ENCODE assay signal across 9 mouse cellular contexts in the genomic region with DNA sequence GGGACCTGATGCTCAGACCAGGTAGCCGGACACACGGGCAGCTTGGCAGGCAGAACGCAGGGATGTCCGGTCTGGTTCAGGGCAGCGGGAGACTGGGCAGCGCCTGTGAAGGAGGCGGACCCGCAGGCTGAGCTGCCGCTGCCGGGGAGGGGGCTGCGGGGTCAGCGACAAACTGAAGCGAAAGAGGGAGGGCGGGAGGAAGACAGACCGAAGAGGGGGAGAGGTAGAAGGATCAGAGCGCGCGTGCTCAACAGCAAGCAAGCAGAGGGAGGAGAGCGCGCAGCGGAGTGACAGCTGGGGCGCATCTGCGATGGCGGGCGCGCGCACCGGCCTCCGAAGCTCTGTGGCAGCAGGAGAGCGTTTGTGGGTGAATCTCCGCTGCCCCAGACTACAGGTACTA. TPM values are rescaled to one million over a fixed set of nuclear protein-coding genes. Genes with fewer than 3 reads are reported as not detected.
DNase-seq lines count a peak whose midpoint lies in the region; ATAC-seq lines count a peak whose summit lies in the region.
"Had no signal": no experiment of that assay in that cellular context is flagged by ENCODE, and none has a peak within 500 bp of the region (broad histone marks: within the 10 kb centered on the region; RNA-seq: fewer than 3 reads in every experiment).

A gene (minus strand): TSS at position 261 of the 400 bp plus-strand sequence.

- DNase-seq in heart, embryonic 10.5 days (ENCODE audit: low spot score), result no peak
- no peak for DNase-seq in heart, adult 9 months (ENCODE audit: low spot score in 2 of 2)
- peak; percentile 93 for DNase-seq in brain, adult 2 months (ENCODE audit: low read depth, low spot score)
- DNase-seq in forebrain, embryonic 14.5 days (ENCODE audit: low spot score), result peak; percentile 79
- DNase-seq in layer of hippocampus, postnatal 14 days (ENCODE audit: low spot score in 2 of 2), result peak in 1 of 2 experiments; percentile 50
- peak; percentile 68 for DNase-seq in thymus, postnatal 0 days (ENCODE audit: low spot score)
- DNase-seq in adrenal gland, adult 2 months, result no peak

- no peak within 1 kb of the TSS for H3K27ac ChIP-seq in heart, embryonic 10.5 days
- H3K27ac ChIP-seq in forebrain, embryonic 14.5 days (ENCODE audit: low read depth, low read length), result peak within 1 kb of the TSS; percentile 21; the same call in 1 of the 2 replicates
- peak within 1 kb of the TSS; percentile 78 for H3K27ac ChIP-seq in midbrain, embryonic 15.5 days

- peak within 1 kb of the TSS; percentile 56 for H3K4me3 ChIP-seq in heart, embryonic 10.5 days
- H3K4me3 ChIP-seq in forebrain, embryonic 14.5 days (ENCODE audit: low read depth, low read length), result peak within 1 kb of the TSS; percentile 41
- peak within 1 kb of the TSS; percentile 74 for H3K4me3 ChIP-seq in midbrain, embryonic 15.5 days

- peaks cover 100% of the 10 kb centered on the region for H3K27me3 ChIP-seq in heart, embryonic 10.5 days (ENCODE audit: insufficient read depth, poor library complexity, severe bottlenecking)
- H3K27me3 ChIP-seq in forebrain, embryonic 14.5 days (replicated peaks; ENCODE audit: control insufficient read depth, insufficient read depth, low read length), result peaks cover 17% of the 10 kb centered on the region
- H3K27me3 ChIP-seq in midbrain, embryonic 15.5 days (replicated peaks), result no peaks in the 10 kb centered on the region

- peaks cover 57% of the 10 kb centered on the region for H3K4me1 ChIP-seq in heart, embryonic 10.5 days
- peaks cover 21% of the 10 kb centered on the region for H3K4me1 ChIP-seq in forebrain, embryonic 14.5 days (ENCODE audit: control insufficient read depth, insufficient read depth, low read length)
- H3K4me1 ChIP-seq in midbrain, embryonic 15.5 days, result peaks cover 50% of the 10 kb centered on the region

- peak; percentile 33 for ATAC-seq in forebrain, embryonic 14.5 days
- ATAC-seq in midbrain, embryonic 15.5 days (replicated peaks), result peak; percentile 65

- under 1% methylated on average over 30 of the region's 31 CpGs for WGBS in heart, embryonic 10.5 days
- 0% methylated on average over 30 of the region's 31 CpGs for WGBS in forebrain, embryonic 14.5 days
- WGBS in midbrain, embryonic 15.5 days, result under 1% methylated on average over 31 of the region's 31 CpGs

- no peaks in the 10 kb centered on the region for H3K9me3 ChIP-seq in heart, embryonic 10.5 days
- no peaks in the 10 kb centered on the region for H3K9me3 ChIP-seq in forebrain, embryonic 14.5 days (replicated peaks; ENCODE audit: control insufficient read depth, low read length)
- H3K9me3 ChIP-seq in midbrain, embryonic 15.5 days, result no peaks in the 10 kb centered on the region

- H3K9ac ChIP-seq in forebrain, embryonic 14.5 days (ENCODE audit: low read length), result peak within 1 kb of the TSS; percentile 61
- H3K9ac ChIP-seq in midbrain, embryonic 15.5 days, result peak within 1 kb of the TSS; percentile 69

- peak within 1 kb of the TSS; percentile 79 for H3K4me2 ChIP-seq in forebrain, embryonic 14.5 days (ENCODE audit: low read length)
- peak within 1 kb of the TSS; percentile 87 for H3K4me2 ChIP-seq in midbrain, embryonic 15.5 days

- H3K36me3 ChIP-seq in heart, embryonic 10.5 days, result no peaks in the 10 kb centered on the region
- no peaks in the 10 kb centered on the region for H3K36me3 ChIP-seq in forebrain, embryonic 14.5 days (ENCODE audit: control insufficient read depth, insufficient read depth, low read length)
- no peaks in the 10 kb centered on the region for H3K36me3 ChIP-seq in midbrain, embryonic 15.5 days (replicated peaks)

RNA-seq across cellular contexts. Expression of the gene that starts here (rescaled TPM):
- polyA plus RNA-seq in heart, embryonic 10.5 days (2016; fragmentation: Nextera tagmentation; extraction: Ambion mirVana), result 0.11 TPM in 1 of 2 replicates, not detected in the other
- polyA plus RNA-seq in forebrain, embryonic 14.5 days (2014; fragmentation: Nextera tagmentation; extraction: Ambion mirVana), result 2.7 and 3.9 TPM in 2 replicates
- total RNA-seq in layer of hippocampus, postnatal 14 days (2021), result 10 to 100 TPM; 23.9 to 29.7 TPM
- polyA plus RNA-seq in midbrain, embryonic 15.5 days (2015; fragmentation: Nextera tagmentation; extraction: Ambion mirVana), result 10.6 and 12.7 TPM in 2 replicates
- polyA plus RNA-seq in thymus, postnatal 0 days (2015; fragmentation: Nextera tagmentation; extraction: Ambion mirVana), result 0.36 and 0.38 TPM in 2 replicates
- under 1 TPM in 1 of 2 experiments, not detected in 1; 0.28 TPM for total RNA-seq in adrenal gland, adult 2 months (2021)
- 0.13 TPM in 1 of 2 replicates, not detected in the other for polyA plus RNA-seq in adrenal gland, adult 2 months (2012; rRNA removed)
- polyA plus RNA-seq: C2C12 had no signal

Comparison
In these comparisons a context has a peak if more than half of its experiments do, and no peak if none do; other contexts are left out.
1. RNA of the gene that starts here (total RNA-seq): 23.9 to 29.7 TPM in layer of hippocampus, postnatal 14 days; 0.28 TPM in adrenal gland, adult 2 months; every median in the first group is over 10 times any median in the second.
2. Peak in DNase-seq in thymus, postnatal 0 days; RNA of the gene not detected or under 1 TPM.
3. DNase-seq: peak in brain, adult 2 months (single experiment) and forebrain, embryonic 14.5 days (single experiment); none in heart, embryonic 10.5 days (single experiment), heart, adult 9 months (0 of 2) and adrenal gland, adult 2 months (single experiment).
4. Peak in every context shown above with its lines, with median percentiles within 50 percentile points of each other: H3K4me3 ChIP-seq.